Mouse (Mus musculus): ENCODE results near the gene Ube2i. TPM values are rescaled to one million over a fixed set of nuclear protein-coding genes. Genes with fewer than 3 reads are reported as not detected.
"Not testable (repeated sequence)": the region's sequence is repeated elsewhere in the genome, so short reads cannot be mapped to it uniquely, and the experiment has no call there.

Gene Ube2i
- polyA plus RNA-seq, 1 experiment from 2014 or later: 322 TPM

GRCm38 (mm10) chr17:25250181-25250835, 24.1 kb downstream of the Ube2i start:
- no peaks in the 10 kb centered on the region for H3K36me3 ChIP-seq
- H3K9me3 ChIP-seq (replicated peaks): no peaks in the 10 kb centered on the region
- no peak overlapping the region for H3K27ac ChIP-seq
- H3K4me2 ChIP-seq: no peak overlapping the region
- 72% methylated on average over 8 of the region's 8 CpGs for WGBS
- no peak overlapping the region for H3K9ac ChIP-seq
- no peak overlapping the region for H3K4me3 ChIP-seq
- H3K27me3 ChIP-seq: peaks cover 60% of the 10 kb centered on the region
- H3K4me1 ChIP-seq (replicated peaks): no peaks in the 10 kb centered on the region
- ATAC-seq (replicated peaks; ENCODE audit: insufficient number of reproducible peaks, insufficient read depth, low FRiP score, low read depth): no peak

DNA sequence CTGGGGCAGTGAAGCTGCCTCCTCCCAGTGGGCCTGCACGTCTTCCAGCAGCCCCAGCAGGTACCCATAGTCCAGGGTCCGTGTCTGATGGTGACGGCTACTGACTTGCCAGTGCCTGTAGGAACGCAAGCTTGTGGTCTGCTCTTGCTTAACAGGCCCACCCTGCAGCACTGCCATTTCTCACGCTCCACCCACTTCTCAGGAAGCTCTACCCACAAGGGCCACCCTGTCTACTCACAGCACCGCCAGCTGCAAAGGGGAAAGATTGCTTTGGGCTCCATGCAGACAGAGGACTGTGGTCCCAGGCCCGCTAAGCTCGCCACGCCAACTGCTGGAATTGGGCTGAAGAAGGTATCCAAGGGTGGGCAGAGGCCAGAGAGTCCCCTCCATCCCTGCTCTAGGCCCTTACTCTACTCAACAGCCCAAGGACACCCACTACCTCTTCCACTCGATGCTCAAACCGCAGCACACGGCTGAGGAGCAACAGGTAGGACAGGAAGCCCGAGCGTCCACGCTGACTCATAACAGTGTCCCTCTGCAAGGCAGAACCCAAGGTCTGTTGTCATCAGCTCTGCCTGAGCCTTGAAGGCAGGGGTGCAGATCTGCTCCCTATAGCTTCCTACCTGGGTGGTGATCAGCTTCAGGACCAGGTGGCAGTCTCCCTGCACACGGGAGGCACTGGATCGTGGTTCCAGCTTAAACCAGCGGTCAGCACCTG, 26.2 kb downstream of the Ube2i start:
- Histone ChIP-seq H3K36me3 (peaks cover 2% of the 10 kb centered on the region; the same call in 1 of the 2 replicates), H3K4me2 (no peak overlapping the region), H3K4me3 (no peak overlapping the region), H3K9ac (no peak overlapping the region), H3K4me1 (replicated peaks) (no peaks in the 10 kb centered on the region), H3K27ac (no peak overlapping the region), H3K27me3 (peaks cover 40% of the 10 kb centered on the region), H3K9me3 (replicated peaks) (no peaks in the 10 kb centered on the region)
- ATAC-seq (replicated peaks; ENCODE audit: insufficient number of reproducible peaks, insufficient read depth, low FRiP score, low read depth): no peak
- WGBS: 67% methylated on average over 18 of the region's 18 CpGs

- H3K36me3 ChIP-seq: peaks cover 8% of the 10 kb centered on the region
- H3K9ac ChIP-seq: no peak overlapping the region
- H3K9me3 ChIP-seq (replicated peaks): no peaks in the 10 kb centered on the region
- ATAC-seq (replicated peaks; ENCODE audit: insufficient number of reproducible peaks, insufficient read depth, low FRiP score, low read depth): no peak
- H3K4me1 ChIP-seq (replicated peaks): peaks cover 16% of the 10 kb centered on the region
- no peak overlapping the region for H3K4me2 ChIP-seq
- 80% methylated on average over 16 of the region's 16 CpGs for WGBS
- H3K27me3 ChIP-seq: peaks cover 13% of the 10 kb centered on the region; the same call in 1 of the 2 replicates
- no peak overlapping the region for H3K27ac ChIP-seq
- no peak overlapping the region for H3K4me3 ChIP-seq
Measured at GRCm38 (mm10) chr17:25244239-25244638, 30.2 kb downstream of the Ube2i start.

DNA sequence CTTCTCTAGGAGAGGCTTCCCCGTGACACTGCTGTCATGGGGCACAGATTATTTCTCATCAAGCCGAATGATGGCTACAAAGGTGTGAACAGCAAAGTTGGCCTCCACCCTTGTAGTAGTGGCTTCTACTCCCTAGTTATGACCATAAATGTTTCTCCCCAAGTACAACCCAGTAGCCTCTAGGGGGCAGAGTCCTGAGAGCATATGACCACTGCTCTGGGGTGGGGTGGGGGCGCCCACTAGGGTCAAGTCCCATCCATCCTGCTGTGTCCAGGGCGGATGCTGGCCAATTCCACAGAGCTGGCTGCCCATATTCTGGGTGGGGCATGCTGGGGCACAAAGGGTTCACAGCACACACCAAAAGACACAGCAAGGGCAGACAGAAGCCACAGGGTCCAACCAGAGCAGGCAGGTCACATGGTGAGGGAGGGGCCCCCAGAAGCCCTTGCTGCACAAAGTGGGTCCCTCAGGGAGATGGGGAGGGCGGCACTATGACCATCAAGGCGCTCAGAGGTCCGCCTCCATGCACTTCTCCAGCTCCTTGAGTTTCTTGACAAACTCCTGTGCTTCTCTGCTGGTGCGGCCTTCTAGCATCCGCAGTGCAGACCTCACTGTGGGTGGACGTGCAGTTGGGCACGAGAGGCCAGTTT, 31.2 kb downstream of the Ube2i start:
- Histone ChIP-seq H3K4me1 (replicated peaks) (peaks cover 18% of the 10 kb centered on the region), H3K4me2 (no peak overlapping the region), H3K4me3 (no peak overlapping the region), H3K9ac (no peak overlapping the region), H3K27ac (no peak overlapping the region), H3K36me3 (peaks cover 8% of the 10 kb centered on the region), H3K9me3 (replicated peaks) (no peaks in the 10 kb centered on the region), H3K27me3 (0 out of 2 replicates have a peak, but pooled peaks cover 8% of the 10 kb centered on the region)
- no peak for ATAC-seq (replicated peaks; ENCODE audit: insufficient number of reproducible peaks, insufficient read depth, low FRiP score, low read depth)
- 89% methylated on average over 11 of the region's 11 CpGs for WGBS

- peak; percentile 85 for ATAC-seq (replicated peaks; ENCODE audit: insufficient number of reproducible peaks, insufficient read depth, low FRiP score, low read depth)
- Histone ChIP-seq H3K27ac (peak within 1 kb of the TSS; percentile 68), H3K4me1 (replicated peaks) (peaks cover 18% of the 10 kb centered on the region), H3K9me3 (replicated peaks) (no peaks in the 10 kb centered on the region), H3K9ac (peak within 1 kb of the TSS; percentile 78), H3K36me3 (peaks cover 17% of the 10 kb centered on the region), H3K4me2 (peak within 1 kb of the TSS; percentile 93), H3K4me3 (peak within 1 kb of the TSS; percentile 87), H3K27me3 (no peaks in the 10 kb centered on the region)
- WGBS: under 1% methylated on average over 80 of the region's 80 CpGs
Measured at GRCm38 (mm10) chr17:25239695-25240636, 34.5 kb downstream of the Ube2i start, which contains the start of the genes Gnptg and Tsr3. TSS of gene Gnptg (minus strand) at chr17:25240124. TSS of gene Tsr3 (plus strand) at chr17:25240170.

DNA sequence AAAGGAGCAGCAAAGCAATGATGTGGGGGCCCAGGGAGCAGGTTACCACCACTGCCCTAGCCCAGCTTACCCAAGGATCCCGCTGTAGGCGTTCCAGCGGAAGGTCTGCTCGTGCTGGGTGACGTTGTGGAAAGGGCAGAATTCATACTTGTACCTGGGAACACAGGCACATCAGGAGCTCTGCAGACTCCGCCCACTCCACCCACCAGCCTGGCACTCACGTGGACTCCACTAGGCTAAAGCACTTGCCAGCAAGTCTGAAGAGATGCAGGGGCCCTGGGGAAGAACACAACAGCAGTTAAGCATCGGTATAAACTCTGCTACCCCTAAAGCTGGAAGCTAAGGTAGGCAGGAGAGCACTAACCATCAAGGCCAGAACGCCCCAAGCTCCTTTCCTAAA, 38.8 kb downstream of the Ube2i start:
- ATAC-seq (replicated peaks; ENCODE audit: insufficient number of reproducible peaks, insufficient read depth, low FRiP score, low read depth): no peak
- Histone ChIP-seq H3K9ac (no peak overlapping the region), H3K4me3 (no peak overlapping the region), H3K4me1 (replicated peaks) (peaks cover 8% of the 10 kb centered on the region), H3K27ac (no peak overlapping the region), H3K36me3 (peaks cover 25% of the 10 kb centered on the region), H3K9me3 (replicated peaks) (no peaks in the 10 kb centered on the region), H3K27me3 (no peaks in the 10 kb centered on the region), H3K4me2 (no peak overlapping the region)
- WGBS: 84% methylated on average over 9 of the region's 9 CpGs

DNA sequence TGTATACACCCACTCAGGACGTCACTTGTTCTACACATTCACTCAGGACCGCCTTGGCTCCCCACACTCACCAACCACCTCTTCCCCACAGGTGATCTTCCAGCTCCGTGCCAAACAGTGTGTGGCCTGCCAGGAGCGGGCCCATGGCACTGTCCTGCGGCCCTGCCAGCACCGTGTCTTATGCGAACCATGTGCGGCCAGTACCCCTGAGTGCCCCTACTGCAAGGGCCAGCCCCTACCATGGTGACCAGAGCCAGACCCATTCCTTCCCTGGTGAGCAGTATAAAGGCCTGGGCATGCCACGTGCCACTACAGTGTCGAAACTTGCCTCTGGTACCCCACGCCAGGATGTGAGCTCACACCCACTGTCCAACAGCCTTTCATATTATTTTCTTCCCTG, 42.8 kb downstream of the Ube2i start:
- H3K4me3 ChIP-seq; H3K4me1 ChIP-seq (replicated peaks); H3K27me3 ChIP-seq; H3K27ac ChIP-seq; H3K9me3 ChIP-seq (replicated peaks); H3K9ac ChIP-seq; H3K4me2 ChIP-seq: not testable (repeated sequence)
- 0 out of 2 replicates have a peak, but pooled peaks have one; percentile 12 for ATAC-seq (replicated peaks; ENCODE audit: insufficient number of reproducible peaks, insufficient read depth, low FRiP score, low read depth)
- 86% methylated on average over 6 of the region's 11 CpGs for WGBS
- H3K36me3 ChIP-seq: peaks cover 27% of the 10 kb centered on the region

GRCm38 (mm10) chr17:25230700-25231099, 43.7 kb downstream of the Ube2i start:
- Histone ChIP-seq H3K27me3 (no peaks in the 10 kb centered on the region), H3K9me3 (replicated peaks) (no peaks in the 10 kb centered on the region), H3K9ac (no peak overlapping the region), H3K4me2 (no peak overlapping the region), H3K4me3 (no peak overlapping the region), H3K27ac (no peak overlapping the region), H3K4me1 (replicated peaks) (no peaks in the 10 kb centered on the region), H3K36me3 (peaks cover 25% of the 10 kb centered on the region)
- WGBS: 92% methylated on average over 3 of the region's 3 CpGs
- no peak for ATAC-seq (replicated peaks; ENCODE audit: insufficient number of reproducible peaks, insufficient read depth, low FRiP score, low read depth)

DNA sequence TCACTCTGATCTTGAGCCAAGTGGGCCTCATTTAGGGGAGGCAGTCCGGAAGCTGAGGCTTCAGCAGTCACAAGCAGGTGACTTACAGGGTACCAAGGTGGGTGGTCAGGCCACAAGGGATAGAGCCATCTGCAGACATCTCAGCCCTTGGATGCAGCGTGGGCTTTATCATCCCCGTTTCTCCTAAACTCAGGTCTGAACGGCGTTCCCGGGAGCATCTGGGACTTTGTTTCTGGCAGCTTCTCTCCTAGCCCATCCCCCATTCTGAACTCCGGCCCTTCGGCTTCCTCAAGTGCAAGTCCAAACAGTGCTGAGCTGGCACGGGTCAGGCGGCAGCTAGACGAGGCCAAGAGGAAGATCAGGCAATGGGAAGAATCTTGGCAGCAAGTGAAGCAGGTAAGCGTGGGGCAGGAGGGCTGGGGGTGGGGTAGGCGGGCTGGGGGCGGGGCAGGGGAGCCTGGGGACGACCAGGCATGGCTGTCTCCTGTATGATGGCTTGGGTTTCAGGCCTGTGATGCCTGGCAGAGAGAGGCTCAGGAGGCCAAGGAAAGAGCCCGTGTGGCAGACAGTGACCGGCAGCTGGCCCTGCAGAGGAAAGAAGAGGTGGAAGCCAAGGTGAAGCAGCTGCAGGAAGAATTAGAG, 44.3 kb downstream of the Ube2i start:
- H3K27me3 ChIP-seq; H3K4me3 ChIP-seq; H3K4me1 ChIP-seq (replicated peaks); H3K27ac ChIP-seq; H3K4me2 ChIP-seq; H3K9ac ChIP-seq; H3K9me3 ChIP-seq (replicated peaks); ATAC-seq (replicated peaks; ENCODE audit: insufficient number of reproducible peaks, insufficient read depth, low FRiP score, low read depth): not testable (repeated sequence)
- 71% methylated on average over 17 of the region's 17 CpGs for WGBS
- H3K36me3 ChIP-seq: peaks cover 19% of the 10 kb centered on the region; the same call in 1 of the 2 replicates

- ATAC-seq (replicated peaks; ENCODE audit: insufficient number of reproducible peaks, insufficient read depth, low FRiP score, low read depth): no peak
- peaks cover 11% of the 10 kb centered on the region; the same call in 1 of the 2 replicates for H3K36me3 ChIP-seq
- 85% methylated on average over 5 of the region's 5 CpGs for WGBS
Measured at GRCm38 (mm10) chr17:25227991-25228390, 46.4 kb downstream of the Ube2i start.

More at GRCm38 (mm10) chr17:25227991-25228390, 46.4 kb downstream of the Ube2i start:
- Histone ChIP-seq H3K27ac (no peak overlapping the region), H3K27me3 (no peaks in the 10 kb centered on the region), H3K4me1 (replicated peaks) (no peaks in the 10 kb centered on the region), H3K9me3 (replicated peaks) (no peaks in the 10 kb centered on the region), H3K4me3 (no peak overlapping the region), H3K9ac (no peak overlapping the region), H3K4me2 (no peak overlapping the region)

All from heart, embryonic 15.5 days (tissue).